Mouse (Mus musculus) brain, embryonic 14.5 days (tissue): ENCODE results near the gene Card9.

Source experiments
- CTCF ChIP-seq: fragments of 200-500 bp; IDR thresholded peaks from 2 replicates; pipeline ENCODE4 v1.5.1; 2012; ENCODE audit warnings: inconsistent platforms, mild to moderate bottlenecking, moderate library complexity, borderline replicate concordance; ENCODE audit not compliant: insufficient read depth, insufficient read length; ENCODE audit errors: extremely low read depth
- POLR2A ChIP-seq: fragments of 200-500 bp; IDR thresholded peaks from 2 replicates; pipeline ENCODE4 v1.6.1; 2012; ENCODE audit warnings: mild to moderate bottlenecking, inconsistent platforms, borderline replicate concordance; ENCODE audit not compliant: poor library complexity, insufficient read depth, insufficient read length, severe bottlenecking; ENCODE audit errors: extremely low read depth

- TF ChIP-seq CTCF = no peak
- no peak for TF ChIP-seq POLR2A
These were observed 51.0 kb downstream of the Card9 start for GRCm38 (mm10) chr2:26309739-26310138.
